ENCODE assay signal across 9 mouse cellular contexts in the genomic region with DNA sequence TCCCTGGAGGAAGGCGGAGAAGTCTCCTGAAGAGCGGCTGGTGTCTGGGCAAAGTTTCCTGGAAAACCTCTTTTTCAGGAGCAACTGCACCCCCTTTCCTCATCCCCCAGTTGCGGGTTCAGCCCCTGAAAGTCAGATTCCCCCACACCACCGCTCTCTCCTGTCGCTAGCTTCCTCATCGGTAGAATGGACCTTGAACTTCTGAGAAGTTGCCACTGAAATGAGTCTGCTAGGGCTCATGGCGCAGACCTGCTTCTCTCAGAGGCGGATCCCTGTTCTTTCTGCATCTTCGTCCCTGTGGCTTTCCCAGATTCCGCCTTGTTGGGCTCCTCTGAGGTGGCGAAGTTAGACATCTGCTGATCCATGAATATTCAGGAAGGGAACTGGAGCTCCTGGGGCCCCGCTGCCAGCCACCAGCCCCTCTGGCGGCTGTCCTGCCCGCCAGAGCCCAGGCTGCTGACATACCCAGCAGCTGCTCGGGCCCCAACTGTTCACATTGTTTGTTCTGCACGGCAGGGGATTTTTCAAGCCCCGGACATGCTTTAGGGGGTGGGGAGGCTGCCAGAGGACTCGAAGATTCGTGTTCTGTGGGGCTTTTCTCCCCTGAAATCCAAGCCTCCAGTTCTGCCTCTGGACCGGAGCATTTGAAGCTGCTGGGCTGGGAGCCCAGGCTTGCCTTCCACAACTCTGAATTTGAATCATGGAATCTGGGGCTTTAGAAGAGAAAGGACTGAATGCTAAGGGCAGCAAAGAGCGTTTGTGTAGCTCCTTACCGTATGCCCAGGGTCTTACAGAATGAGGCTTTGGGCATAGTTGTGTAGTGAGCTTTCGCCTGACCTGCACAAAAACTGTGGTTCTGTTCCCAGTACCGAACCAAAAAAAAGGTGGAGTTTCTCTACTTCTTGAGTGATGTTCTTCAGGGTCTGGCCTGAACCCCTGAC. TPM values are rescaled to one million over a fixed set of nuclear protein-coding genes. Genes with fewer than 3 reads are reported as not detected.
DNase-seq lines count a peak whose midpoint lies in the region; ATAC-seq and TF ChIP-seq lines count a peak whose summit lies in the region.
"Had no signal": no experiment of that assay in that cellular context is flagged by ENCODE, and none has a peak within 500 bp of the region (broad histone marks: within the 10 kb centered on the region; RNA-seq: fewer than 3 reads in every experiment).

No protein-coding gene starts in this region.

- no peaks in the 10 kb centered on the region for H3K36me3 ChIP-seq in heart, embryonic 16.5 days (ENCODE audit: control insufficient read depth, insufficient read depth)
- H3K36me3 ChIP-seq in hindbrain, embryonic 10.5 days: peaks cover 3% of the 10 kb centered on the region
- H3K36me3 ChIP-seq in limb, embryonic 12.5 days: peaks cover 9% of the 10 kb centered on the region; the same call in 1 of the 2 replicates

- WGBS in heart, embryonic 16.5 days: 22% methylated on average over 24 of the region's 24 CpGs
- WGBS in hindbrain, embryonic 10.5 days: 6% methylated on average over 24 of the region's 24 CpGs
- 13% methylated on average over 24 of the region's 24 CpGs for WGBS in limb, embryonic 12.5 days
- 29% methylated on average over 24 of the region's 24 CpGs for WGBS in olfactory bulb, adult 2 months

- no peaks in the 10 kb centered on the region for H3K9me3 ChIP-seq in heart, embryonic 16.5 days (replicated peaks; ENCODE audit: control insufficient read depth, low read length)
- no peaks in the 10 kb centered on the region for H3K9me3 ChIP-seq in hindbrain, embryonic 10.5 days
- no peaks in the 10 kb centered on the region for H3K9me3 ChIP-seq in limb, embryonic 12.5 days

- peak overlapping the region; percentile 52 for H3K4me2 ChIP-seq in heart, embryonic 16.5 days (ENCODE audit: low read depth, low read length)
- H3K4me2 ChIP-seq in limb, embryonic 12.5 days: peak overlapping the region; percentile 51

- no peaks in the 10 kb centered on the region for H3K27me3 ChIP-seq in heart, embryonic 16.5 days (ENCODE audit: control insufficient read depth, insufficient read depth, low read length)
- peaks cover 11% of the 10 kb centered on the region for H3K27me3 ChIP-seq in hindbrain, embryonic 10.5 days (ENCODE audit: insufficient read depth, poor library complexity, severe bottlenecking)
- H3K27me3 ChIP-seq in limb, embryonic 12.5 days: no peaks in the 10 kb centered on the region

- H3K4me1 ChIP-seq in heart, embryonic 16.5 days (ENCODE audit: control insufficient read depth, insufficient read depth, low read length): peaks cover 9% of the 10 kb centered on the region
- H3K4me1 ChIP-seq in cortical plate, adult 2 months (ENCODE audit: control insufficient read depth, insufficient read depth, low read length): no peaks in the 10 kb centered on the region
- H3K4me1 ChIP-seq in hindbrain, embryonic 10.5 days (replicated peaks): peaks cover 43% of the 10 kb centered on the region
- H3K4me1 ChIP-seq in limb, embryonic 12.5 days (replicated peaks): peaks cover 23% of the 10 kb centered on the region
- peaks cover 8% of the 10 kb centered on the region for H3K4me1 ChIP-seq in olfactory bulb, adult 2 months (ENCODE audit: control insufficient read depth, insufficient read depth, low read length)

- no peak for ATAC-seq in heart, embryonic 16.5 days (replicated peaks; ENCODE audit: extremely low read depth, insufficient read depth, low FRiP score)
- ATAC-seq in limb, embryonic 12.5 days (ENCODE audit: insufficient number of reproducible peaks, insufficient read depth, low FRiP score, low TSS enrichment, low read depth): no peak
- no peak for ATAC-seq in granulocyte monocyte progenitor cell, adult 5-6 weeks (replicated peaks; ENCODE audit: poor library complexity, severe bottlenecking)

- H3K4me3 ChIP-seq in heart, embryonic 16.5 days (ENCODE audit: low read length): 0 out of 2 replicates have a peak overlapping the region, but pooled peaks have one; percentile 11
- no peak overlapping the region for H3K4me3 ChIP-seq in cortical plate, adult 2 months (ENCODE audit: insufficient read depth, low read length)
- peak overlapping the region; percentile 43 for H3K4me3 ChIP-seq in hindbrain, embryonic 10.5 days
- H3K4me3 ChIP-seq in limb, embryonic 12.5 days (replicated peaks): peak overlapping the region; percentile 13
- no peak overlapping the region for H3K4me3 ChIP-seq in olfactory bulb, adult 2 months (ENCODE audit: insufficient read depth, low read depth, low read length)
- H3K4me3 ChIP-seq: heart, adult 2 months had no signal

- TF ChIP-seq POLR2A in cortical plate, adult 2 months (IDR thresholded peaks at IDR 0.05; ENCODE audit: extremely low read depth, insufficient read depth, low read length): no peak
- no peak for TF ChIP-seq POLR2A in olfactory bulb, adult 2 months (IDR thresholded peaks at IDR 0.05; ENCODE audit: insufficient read depth, low read depth, low read length)

- no peak for TF ChIP-seq CTCF in cortical plate, adult 2 months (IDR thresholded peaks at IDR 0.05; ENCODE audit: extremely low read depth, insufficient read depth, low read length)
- no peak for TF ChIP-seq CTCF in olfactory bulb, adult 2 months (IDR thresholded peaks at IDR 0.05; ENCODE audit: insufficient read depth, low read depth, low read length)

- H3K27ac ChIP-seq in heart, embryonic 16.5 days (ENCODE audit: low read length): peak overlapping the region; percentile 51; the same call in 1 of the 2 replicates
- H3K27ac ChIP-seq in cortical plate, adult 2 months (ENCODE audit: insufficient read depth, low read length): peak overlapping the region; percentile 52; the same call in 1 of the 2 replicates
- peak overlapping the region; percentile 87 for H3K27ac ChIP-seq in hindbrain, embryonic 10.5 days
- H3K27ac ChIP-seq in limb, embryonic 12.5 days: peak overlapping the region; percentile 76
- H3K27ac ChIP-seq in olfactory bulb, adult 2 months (ENCODE audit: insufficient read depth, low read depth, low read length): peak overlapping the region; percentile 58
- H3K27ac ChIP-seq: heart, adult 2 months had no signal

- no peak for DNase-seq in heart, adult 8-10 months (ENCODE audit: low spot score)
- DNase-seq in hindbrain, embryonic 10.5 days (ENCODE audit: low spot score): peak; percentile 80
- no peak for DNase-seq in thymus, postnatal 4 days

- H3K9ac ChIP-seq in heart, embryonic 16.5 days (ENCODE audit: low read length): peak overlapping the region; percentile 53
- H3K9ac ChIP-seq in limb, embryonic 12.5 days (replicated peaks): peak overlapping the region; percentile 50; the same call in 1 of the 2 replicates

RNA-seq across cellular contexts. Expression of a gene that starts 8.1 kb away (rescaled TPM):
- polyA plus RNA-seq in heart, embryonic 16.5 days (2015; fragmentation: Nextera tagmentation; extraction: Ambion mirVana): 8.1 and 10.8 TPM in 2 replicates
- 10 to 100 TPM; 13.3 to 17.9 (median 15.7) TPM for total RNA-seq in heart, adult 8-10 months (2022)
- polyA plus RNA-seq in cortical plate, adult 2 months (2012; rRNA removed): 27.2 and 27.9 TPM in 2 replicates
- 8.3 and 10.4 TPM in 2 replicates for polyA plus RNA-seq in hindbrain, embryonic 10.5 days (2016; fragmentation: Nextera tagmentation; extraction: Ambion mirVana)
- 15.7 and 18.2 TPM in 2 replicates for polyA plus RNA-seq in limb, embryonic 12.5 days (2016; fragmentation: Nextera tagmentation; extraction: Ambion mirVana)
- not detected in 2 replicates for polyA plus RNA-seq in olfactory bulb, adult 2 months (2012; ENCODE audit: insufficient read depth, insufficient read length, low replicate concordance, missing spikeins)
- 0.38 TPM in 1 of 2 replicates, not detected in the other for total RNA-seq in granulocyte monocyte progenitor cell, adult 5-6 weeks (2014; fragmentation: Nextera tagmentation)
- total RNA-seq in granulocyte monocyte progenitor cell, adult 5-6 weeks (2017): 0.15 and 0.17 TPM in 2 replicates

RNA-seq across cellular contexts. Expression of a gene that starts 31.6 kb away (rescaled TPM):
- polyA plus RNA-seq in heart, embryonic 16.5 days (2015; fragmentation: Nextera tagmentation; extraction: Ambion mirVana): 0.17 and 0.30 TPM in 2 replicates
- under 1 TPM in 2 of 4 experiments, not detected in 2; 0.09 to 0.19 TPM for total RNA-seq in heart, adult 8-10 months (2022)
- polyA plus RNA-seq in cortical plate, adult 2 months (2012; rRNA removed): 1.3 and 2.0 TPM in 2 replicates
- polyA plus RNA-seq in hindbrain, embryonic 10.5 days (2016; fragmentation: Nextera tagmentation; extraction: Ambion mirVana): 218 and 357 TPM in 2 replicates
- 6.2 and 6.4 TPM in 2 replicates for polyA plus RNA-seq in limb, embryonic 12.5 days (2016; fragmentation: Nextera tagmentation; extraction: Ambion mirVana)
- not detected in 2 replicates for polyA plus RNA-seq in olfactory bulb, adult 2 months (2012; ENCODE audit: insufficient read depth, insufficient read length, low replicate concordance, missing spikeins)
- not detected in 2 replicates for total RNA-seq in granulocyte monocyte progenitor cell, adult 5-6 weeks (2014; fragmentation: Nextera tagmentation)
- total RNA-seq in granulocyte monocyte progenitor cell, adult 5-6 weeks (2017): not detected in 2 replicates

Comparison
In these comparisons a context has a peak if more than half of its experiments do, and no peak if none do; other contexts are left out.
1. H3K4me3 ChIP-seq: peak in heart, embryonic 16.5 days (single experiment), hindbrain, embryonic 10.5 days (single experiment) and limb, embryonic 12.5 days (single experiment); none in cortical plate, adult 2 months (single experiment) and olfactory bulb, adult 2 months (single experiment).
2. RNA of a gene that starts 31.6 kb away (polyA plus RNA-seq): 218 to 357 TPM in hindbrain, embryonic 10.5 days; 6.2 to 6.4 TPM in limb, embryonic 12.5 days, 1.3 to 2.0 TPM in cortical plate, adult 2 months, 0.17 to 0.30 TPM in heart, embryonic 16.5 days and not detected in olfactory bulb, adult 2 months; every median in the first group is over 10 times any median in the second.
3. Peak in every context shown above with its lines, with median percentiles within 50 percentile points of each other: H3K27ac ChIP-seq.